ENCODE assay signal across 11 mouse cellular contexts in genomic region chr7:58733490-58733901, GRCm38 (mm10).
DNase-seq lines count a peak whose midpoint lies in the region; ATAC-seq and TF ChIP-seq lines count a peak whose summit lies in the region.
"Had no signal": no experiment of that assay in that cellular context is flagged by ENCODE, and none has a peak within 500 bp of the region (broad histone marks: within the 10 kb centered on the region; RNA-seq: fewer than 3 reads in every experiment).

No protein-coding gene starts in this region.

- WGBS in kidney, embryonic 15.5 days: 51% methylated on average over 6 of the region's 6 CpGs
- 64% methylated on average over 6 of the region's 6 CpGs for WGBS in heart, adult 2 months

- H3K9ac ChIP-seq in kidney, embryonic 15.5 days: no peak overlapping the region
- H3K9ac ChIP-seq in heart, adult 2 months (ENCODE audit: low read depth, low read length): no peak overlapping the region
- H3K9ac ChIP-seq: forebrain, embryonic 15.5 days had no signal

- no peak for ATAC-seq in kidney, embryonic 15.5 days (replicated peaks; ENCODE audit: low FRiP score)
- ATAC-seq: forebrain, embryonic 15.5 days; hindbrain, postnatal 0 days had no signal

- peaks cover 2% of the 10 kb centered on the region for H3K79me3 ChIP-seq in C2C12 (ENCODE audit: low read depth)

- peaks cover 18% of the 10 kb centered on the region for H3K79me2 ChIP-seq in C2C12 (ENCODE audit: control insufficient read depth, insufficient read depth)
- no peaks in the 10 kb centered on the region for H3K79me2 ChIP-seq in heart, adult 2 months (replicated peaks; ENCODE audit: control insufficient read depth, insufficient read depth, low read length)

- peaks cover 14% of the 10 kb centered on the region; the same call in 1 of the 2 replicates for H3K4me1 ChIP-seq in kidney, embryonic 15.5 days
- no peaks in the 10 kb centered on the region; the same call in none of the 2 replicates for H3K4me1 ChIP-seq in heart, adult 2 months (ENCODE audit: control insufficient read depth, insufficient read depth, low read length)

- no peak for DNase-seq in kidney, adult 9 months
- peak; percentile 62 for DNase-seq in embryo, embryonic 11 days
- DNase-seq in mesoderm, embryonic 11.5 days (ENCODE audit: low read depth, low spot score): peak; percentile 77
- no peak for DNase-seq in adrenal gland, adult 2 months
- no peak for DNase-seq in heart, adult 2 months
- DNase-seq: cerebellum, postnatal 25 days; thymus, postnatal 14 days had no signal

- peak overlapping the region; percentile 41; the same call in 1 of the 2 replicates for H3K27ac ChIP-seq in kidney, embryonic 15.5 days
- no peak overlapping the region for H3K27ac ChIP-seq in heart, adult 2 months
- H3K27ac ChIP-seq: forebrain, embryonic 15.5 days; hindbrain, postnatal 0 days had no signal

- intact Hi-C loops in heart, adult 2 months (cut with DNase I): no loop called here

- TF ChIP-seq POLR2A in heart, adult 2 months (IDR thresholded peaks at IDR 0.05; ENCODE audit: insufficient read depth, low read depth, low read length): no peak

- H3ac ChIP-seq in C2C12 (ENCODE audit: control insufficient read depth, insufficient read length, low read depth): no peak overlapping the region

- H3K9me3 ChIP-seq in kidney, embryonic 15.5 days (replicated peaks): no peaks in the 10 kb centered on the region
- H3K9me3 ChIP-seq: forebrain, embryonic 15.5 days had no signal

- no peak for TF ChIP-seq CTCF in C2C12 (IDR thresholded peaks at IDR 0.05; ENCODE audit: control insufficient read depth, insufficient read depth, insufficient read length)
- TF ChIP-seq CTCF in heart, adult 2 months (IDR thresholded peaks at IDR 0.05): no peak

- no peak for TF ChIP-seq EP300 in heart, adult 2 months (IDR thresholded peaks at IDR 0.05; ENCODE audit: insufficient read depth, low read depth, low read length)

- no peak overlapping the region for H3K4me3 ChIP-seq in kidney, embryonic 15.5 days (replicated peaks)
- H3K4me3 ChIP-seq in C2C12 (ENCODE audit: insufficient read depth, poor library complexity, severe bottlenecking): no peak overlapping the region
- H3K4me3 ChIP-seq in heart, adult 2 months: no peak overlapping the region
- H3K4me3 ChIP-seq: forebrain, embryonic 15.5 days had no signal

- H3K4me2 ChIP-seq in kidney, embryonic 15.5 days: no peak overlapping the region
- H3K4me2 ChIP-seq: forebrain, embryonic 15.5 days had no signal

- no peaks in the 10 kb centered on the region for H3K36me3 ChIP-seq in kidney, embryonic 15.5 days
- no peaks in the 10 kb centered on the region for H3K36me3 ChIP-seq in C2C12 (ENCODE audit: control insufficient read depth, insufficient read depth)
- no peaks in the 10 kb centered on the region for H3K36me3 ChIP-seq in heart, adult 2 months (ENCODE audit: control insufficient read depth, insufficient read depth, low read length)
- H3K36me3 ChIP-seq: forebrain, embryonic 15.5 days had no signal

- H3K27me3 ChIP-seq in kidney, embryonic 15.5 days: no peaks in the 10 kb centered on the region
- H3K27me3 ChIP-seq in C2C12 (ENCODE audit: control insufficient read depth, insufficient read depth, insufficient read length): no peaks in the 10 kb centered on the region
- H3K27me3 ChIP-seq in heart, adult 2 months (ENCODE audit: control insufficient read depth, insufficient read depth, low read length): no peaks in the 10 kb centered on the region
- H3K27me3 ChIP-seq: forebrain, embryonic 15.5 days had no signal

TF ChIP-seq in C2C12, 6 proteins besides CTCF, POLR2A, EP300 and RAD21:
- TF ChIP-seq USF1 (IDR thresholded peaks at IDR 0.05; ENCODE audit: low read depth): no peak
- no peak for TF ChIP-seq MAX (IDR thresholded peaks at IDR 0.05)
- TF ChIP-seq MYOD1 (IDR thresholded peaks at IDR 0.05; ENCODE audit: control insufficient read depth, insufficient read length, low read depth): no peak
- peak; percentile 43 for TF ChIP-seq CEBPB (IDR thresholded peaks at IDR 0.05; ENCODE audit: low read depth)
- no peak for TF ChIP-seq MYOG (IDR thresholded peaks at IDR 0.05; ENCODE audit: control insufficient read depth, extremely low read depth, insufficient read length)
- no peak for TF ChIP-seq FOSL1 (IDR thresholded peaks at IDR 0.05; ENCODE audit: insufficient read depth, low read length, poor library complexity, severe bottlenecking)

Comparison
In these comparisons a context has a peak if more than half of its experiments do, and no peak if none do; other contexts are left out.
1. DNase-seq: peak in embryo, embryonic 11 days (single experiment) and mesoderm, embryonic 11.5 days (single experiment); none in kidney, adult 9 months (single experiment), adrenal gland, adult 2 months (single experiment) and heart, adult 2 months (0 of 2).